Mouse (Mus musculus) thymus, postnatal 14 days (tissue): ENCODE measurements at regions not wholly inside any gene's neighbourhood (a gene's known extent, or its start where the extent isn't known, plus 50 kb on each side); places are given as distances from the start of the nearest gene placed in this dataset.
A peak's percentile ranks its signal among the peaks of the same experiment; 100 is the strongest.
"Not testable (repeated sequence)": the region's sequence is repeated elsewhere in the genome, so short reads cannot be mapped to it uniquely, and the experiment has no call there.

Source experiments
- DNase-seq: peaks from one replicate; pipeline ENCODE4 v3.0.0; 2021

DNA sequence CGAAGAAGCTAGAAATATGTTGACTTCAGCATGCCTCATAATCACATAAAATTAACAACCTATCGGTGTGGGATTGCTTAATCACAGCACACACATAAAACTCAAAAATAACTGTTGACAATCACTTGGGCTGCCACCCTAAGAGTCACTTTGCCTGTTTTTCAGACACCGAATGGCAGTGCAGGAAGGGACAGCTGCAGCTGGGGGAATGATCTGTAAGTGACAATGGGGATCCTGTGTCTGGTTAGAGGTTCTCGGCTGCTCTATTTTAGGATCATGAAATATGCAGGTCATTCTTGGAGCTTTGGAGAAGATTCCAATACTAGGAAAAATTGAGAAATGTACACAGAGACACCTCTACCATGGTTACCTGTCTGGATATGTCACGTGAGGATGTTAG, 54.4 kb upstream of the Tcf12 start:
- no peak for DNase-seq

GRCm38 (mm10) chr9:72166611-72167010, 54.9 kb upstream of the Tcf12 start:
- DNase-seq, result peak; percentile 52

- no peak for DNase-seq
Measured at GRCm38 (mm10) chr9:72169231-72169630, 57.6 kb upstream of the Tcf12 start.

GRCm38 (mm10) chr9:72169728-72170188, 58.1 kb upstream of the Tcf12 start:
- no peak for DNase-seq

DNA sequence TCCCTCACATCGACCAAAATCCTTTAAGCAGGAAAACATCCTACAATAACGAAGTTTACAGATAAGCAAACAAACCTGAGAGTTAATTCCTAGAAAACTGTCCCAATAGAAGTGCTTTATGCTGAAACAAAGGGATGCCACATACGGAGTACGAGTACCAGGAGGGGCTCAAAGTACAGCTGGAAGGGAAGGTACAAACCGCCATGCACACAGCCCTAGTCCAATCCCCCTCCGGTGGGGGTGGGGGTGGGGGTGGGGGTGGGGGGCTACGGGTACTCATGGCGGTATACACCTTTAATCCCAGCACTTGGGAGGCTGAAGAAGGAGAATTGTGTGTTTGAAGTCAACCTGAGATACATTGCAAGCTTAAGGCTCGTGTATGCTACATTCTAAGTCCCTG, 58.6 kb upstream of the Tcf12 start:
- DNase-seq, result no peak

GRCm38 (mm10) chr9:72172331-72172730, 60.7 kb upstream of the Tcf12 start:
- no peak for DNase-seq

DNA sequence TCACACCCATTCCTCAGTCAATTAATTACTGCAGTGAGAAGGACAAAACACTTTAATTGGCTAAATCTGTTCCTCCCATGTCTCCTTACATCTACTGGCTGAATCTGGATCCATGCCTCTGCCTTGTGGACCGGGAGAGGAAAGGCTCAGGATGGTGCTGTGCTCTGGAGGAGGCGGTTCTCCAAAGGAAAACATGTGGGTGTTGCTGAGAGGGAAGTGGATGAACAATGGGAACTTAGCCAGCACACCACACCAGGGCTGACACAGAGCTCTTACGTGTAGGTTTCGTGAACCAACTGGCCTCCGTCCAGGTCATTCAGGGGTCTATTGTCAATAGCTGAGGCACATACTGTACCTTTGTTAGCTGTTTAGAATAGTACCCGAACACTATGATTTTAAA, 69.3 kb upstream of the Tcf12 start:
- DNase-seq, result no peak

- DNase-seq, result no peak
Measured at GRCm38 (mm10) chr9:72183336-72183735, 71.7 kb upstream of the Tcf12 start.

DNA sequence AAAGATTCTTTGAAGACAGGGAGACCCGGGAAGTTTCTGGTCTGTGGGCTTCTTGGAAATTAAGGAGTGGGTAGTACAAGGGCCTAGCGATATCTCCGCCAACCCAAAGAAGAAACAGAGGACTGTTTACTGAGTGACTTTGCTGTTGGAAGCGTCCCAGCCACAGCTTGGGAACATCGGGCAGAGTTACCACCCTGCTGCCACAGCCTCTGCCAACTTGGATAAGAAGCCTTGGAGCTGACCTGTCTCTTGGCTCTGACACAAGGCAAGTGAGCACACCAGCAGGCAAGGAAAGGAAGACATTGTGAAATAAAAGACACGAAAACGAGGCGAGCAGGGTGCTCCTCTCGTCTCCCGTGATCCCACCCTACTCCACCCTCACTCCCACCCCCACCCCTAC, 72.3 kb upstream of the Tcf12 start:
- no peak for DNase-seq

DNA sequence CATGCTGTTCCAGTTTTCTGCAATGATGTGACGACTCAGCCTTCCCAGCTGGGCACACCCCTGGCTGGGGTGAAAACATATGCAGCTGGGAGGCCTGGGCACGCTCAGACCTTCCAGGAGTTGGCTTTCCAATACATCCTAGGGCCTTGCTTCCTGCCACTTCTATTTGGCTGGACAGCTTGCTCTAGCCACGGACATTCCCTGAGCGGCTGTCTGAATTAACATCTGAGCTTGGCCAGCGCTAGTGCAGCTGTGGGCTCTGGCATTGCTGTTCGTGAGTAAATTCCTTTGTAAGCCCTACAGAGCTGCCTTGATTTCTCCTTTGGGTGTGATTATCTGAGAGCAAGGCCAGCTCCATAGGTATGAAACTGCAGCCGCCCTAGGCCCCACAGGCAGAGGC, 78.2 kb upstream of the Tcf12 start:
- no peak for DNase-seq

GRCm38 (mm10) chr9:72190631-72191030, 79.0 kb upstream of the Tcf12 start:
- DNase-seq, result no peak

GRCm38 (mm10) chr9:72191091-72191490, 79.4 kb upstream of the Tcf12 start:
- no peak for DNase-seq

GRCm38 (mm10) chr9:72192051-72192952, 80.6 kb upstream of the Tcf12 start:
- peak; percentile 60 for DNase-seq

GRCm38 (mm10) chr9:72192953-72193337, 81.3 kb upstream of the Tcf12 start:
- not testable (repeated sequence) for DNase-seq

GRCm38 (mm10) chr9:72195348-72195747, 79.3 kb upstream of the Zfp280d start:
- DNase-seq, result no peak

DNA sequence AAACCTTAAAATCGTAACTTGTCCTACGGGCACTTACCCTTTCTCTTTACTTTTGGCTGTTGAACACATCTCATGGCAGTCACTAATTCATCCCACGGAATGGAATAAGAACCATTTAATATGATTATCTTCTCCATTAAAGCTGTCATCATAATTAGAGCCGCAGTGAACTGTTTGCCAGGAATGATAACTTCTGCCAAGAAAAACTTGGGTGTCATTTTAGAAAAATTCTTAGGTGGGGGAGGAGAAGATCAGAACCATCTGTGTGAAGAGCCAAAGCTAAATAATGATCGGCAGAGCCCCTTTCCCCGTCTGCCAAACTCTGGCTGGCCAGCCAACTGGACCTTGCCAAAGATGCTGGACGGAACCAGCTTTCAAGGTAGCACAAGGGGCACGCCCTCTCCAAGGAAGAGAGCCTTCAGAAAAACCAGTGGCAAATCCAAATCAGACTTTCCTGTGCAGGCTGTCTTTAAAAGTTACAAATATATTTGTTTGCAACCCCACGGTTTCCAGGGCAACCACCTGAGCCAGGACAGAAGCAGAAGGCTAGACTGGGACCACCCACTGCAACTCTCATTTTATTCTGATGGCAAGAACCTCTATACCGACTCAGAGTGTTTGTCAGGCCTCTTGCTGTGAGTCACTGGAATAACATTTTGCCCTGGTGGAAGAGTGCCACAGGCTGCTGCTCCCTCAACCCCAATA, 77.9 kb upstream of the Zfp280d start:
- no peak for DNase-seq

- DNase-seq, result no peak
Measured at GRCm38 (mm10) chr9:72197331-72197732, 77.3 kb upstream of the Zfp280d start.

DNA sequence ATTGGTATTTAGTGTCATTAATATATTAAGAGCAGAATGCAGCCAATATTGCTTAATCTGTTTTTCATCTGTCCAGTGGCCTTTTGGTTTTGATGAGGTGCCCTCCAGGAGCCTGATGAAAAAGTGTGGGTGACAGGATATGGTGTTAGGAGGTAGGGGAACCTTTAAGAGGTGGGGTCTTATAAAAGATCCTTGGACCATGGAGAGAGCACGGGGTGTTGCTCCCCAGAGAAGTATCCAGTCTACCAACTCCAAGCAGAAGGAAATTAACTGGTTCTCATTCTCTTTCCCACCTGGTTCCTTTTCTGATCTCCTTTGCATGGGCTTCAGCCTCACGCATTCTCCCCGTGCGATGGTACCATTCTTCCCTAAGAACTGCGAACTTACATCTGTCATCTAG, 75.7 kb upstream of the Zfp280d start:
- no peak for DNase-seq

GRCm38 (mm10) chr9:72204357-72204905, 70.2 kb upstream of the Zfp280d start:
- peak; percentile 26 for DNase-seq

GRCm38 (mm10) chr9:72205815-72206214, 68.8 kb upstream of the Zfp280d start:
- DNase-seq, result peak; percentile 59

DNA sequence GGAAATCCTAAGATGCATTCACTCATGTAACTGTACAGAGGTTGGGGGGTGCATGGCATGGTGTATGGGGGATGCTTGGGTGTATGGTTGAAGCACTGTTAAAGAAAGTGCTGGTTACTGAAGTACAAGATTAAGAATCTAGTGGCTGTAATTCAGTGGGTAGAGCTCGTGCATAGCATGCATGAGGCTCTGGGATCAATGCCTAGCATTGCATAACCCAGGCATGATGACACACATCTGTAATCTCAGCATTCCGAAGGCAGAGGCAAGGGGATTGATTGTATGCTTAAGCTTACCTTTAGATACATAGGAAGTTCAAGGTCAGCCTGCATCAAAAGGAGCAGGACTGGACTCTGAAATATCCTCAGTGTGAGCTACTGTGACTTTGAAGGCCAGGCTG, 67.7 kb upstream of the Zfp280d start:
- DNase-seq, result no peak

DNA sequence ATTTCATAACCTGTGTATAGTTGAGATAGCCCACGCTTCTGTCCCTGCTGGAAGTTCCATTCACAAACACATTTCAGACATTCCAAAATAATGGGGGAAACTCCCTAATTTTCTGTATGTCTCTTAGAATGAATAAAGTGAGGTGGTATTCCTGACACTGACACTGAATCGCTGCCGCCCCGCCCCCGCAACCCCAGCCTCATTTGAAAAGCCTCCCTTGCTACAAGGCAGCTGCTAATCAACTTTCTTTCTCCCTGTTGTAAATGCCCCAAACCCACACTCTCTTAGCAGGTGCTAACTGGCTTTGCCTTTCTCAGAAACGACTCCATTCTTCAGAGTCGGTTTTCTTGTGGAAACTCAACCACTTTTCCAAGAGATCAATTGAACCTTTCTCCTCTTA, 66.4 kb upstream of the Zfp280d start:
- DNase-seq, result peak; percentile 61

- peak; percentile 24 for DNase-seq
Measured at GRCm38 (mm10) chr9:72217296-72218028, 57.2 kb upstream of the Zfp280d start.
